Mouse (Mus musculus): ENCODE measurements around the gene Gm11127. TPM values are rescaled to one million over a fixed set of nuclear protein-coding genes. Genes with fewer than 3 reads are reported as not detected.
"Not testable (repeated sequence)": the region's sequence is repeated elsewhere in the genome, so short reads cannot be mapped to it uniquely, and the experiment has no call there.

The Gm11127 gene
- polyA plus RNA-seq, 1 experiment from 2014 or later: not detected

DNA sequence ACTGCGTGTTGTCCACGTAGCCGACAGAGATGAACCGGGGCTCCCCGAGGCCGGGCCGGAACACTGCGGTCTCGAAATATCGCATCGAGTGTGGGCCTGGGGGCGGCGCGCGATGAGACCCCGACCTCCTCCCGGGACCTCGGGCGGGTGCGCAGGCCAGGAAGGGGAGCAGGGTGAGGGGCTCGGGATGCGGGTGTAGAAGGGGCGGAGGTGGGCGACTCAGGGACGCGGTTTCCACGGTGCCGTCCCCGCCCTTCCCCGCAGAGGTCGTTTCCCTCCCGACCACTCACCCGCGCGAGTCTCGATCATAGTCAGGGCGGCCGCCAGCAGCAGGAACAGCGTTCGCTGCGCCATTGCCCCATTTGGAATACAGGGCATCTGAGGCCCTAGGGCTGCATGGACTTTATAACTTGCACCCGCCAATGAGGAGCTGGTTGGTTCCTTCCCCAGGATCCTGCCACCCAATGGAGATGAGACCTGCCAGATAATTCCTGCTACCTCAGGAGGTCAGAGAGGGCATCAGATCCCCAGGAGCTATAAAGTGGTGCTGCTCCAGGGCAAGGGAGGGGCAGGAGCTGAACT lies 25.8 kb upstream of the Gm11127 start:
- no peak; the same call in 1 of the 2 replicates for ATAC-seq

DNA sequence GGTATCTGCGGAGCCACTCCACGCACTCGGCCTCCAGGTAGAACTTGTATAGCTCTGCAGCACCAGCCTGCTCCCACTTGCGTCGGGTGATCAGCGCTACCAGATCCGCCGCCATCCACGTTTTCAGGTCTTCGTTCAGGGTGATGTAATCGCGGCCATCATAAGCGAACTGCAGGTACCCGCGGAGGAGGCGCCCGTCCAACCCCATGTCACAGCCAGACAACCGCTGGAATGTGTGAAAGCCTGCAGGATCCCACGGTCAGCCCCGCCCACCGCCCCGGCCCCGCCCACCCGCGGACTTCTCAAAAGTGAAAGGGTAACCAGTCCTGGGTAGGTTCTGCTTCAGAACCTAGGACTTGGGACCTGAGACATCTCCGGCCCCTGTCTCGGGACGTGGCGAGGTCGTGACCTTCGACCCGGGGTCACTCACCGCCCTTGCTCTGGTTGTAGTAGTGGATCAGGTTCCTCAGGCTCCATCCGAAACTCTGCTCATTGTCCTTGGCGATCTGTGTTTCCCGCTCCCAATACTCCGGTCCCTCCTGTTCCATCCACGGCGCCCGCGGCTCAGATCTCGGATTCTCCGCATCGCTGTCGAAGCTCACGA lies 25.2 kb upstream of the Gm11127 start:
- WGBS: under 1% methylated on average over 46 of the region's 46 CpGs
- peaks cover 4% of the 10 kb centered on the region; the same call in 1 of the 2 replicates for H3K27me3 ChIP-seq (replicated peaks; ENCODE audit: insufficient read depth, low read length)
- H3K9me3 ChIP-seq (ENCODE audit: low read length): no peaks in the 10 kb centered on the region
- peak overlapping the region; percentile 54 for H3K4me3 ChIP-seq (ENCODE audit: low read depth, low read length)
- H3K36me3 ChIP-seq (ENCODE audit: insufficient read depth, low read length): no peaks in the 10 kb centered on the region
- peak overlapping the region; percentile 92 for H3K4me2 ChIP-seq (replicated peaks; ENCODE audit: low read depth, low read length)
- no peak overlapping the region for H3K27ac ChIP-seq (ENCODE audit: low read length)
- DNase-seq (ENCODE audit: low spot score): peak; percentile 60
- TF ChIP-seq CTCF (IDR thresholded peaks at IDR 0.05) (no peak), EP300 (IDR thresholded peaks at IDR 0.05) (no peak)
- no peak overlapping the region for H3K9ac ChIP-seq (replicated peaks; ENCODE audit: low read depth)
- ATAC-seq: peak; percentile 81
- H3K4me1 ChIP-seq (ENCODE audit: insufficient read depth, low read depth, low read length): no peaks in the 10 kb centered on the region

More for the DNA sequence above, 25.8 kb upstream of the Gm11127 start:
- no peak overlapping the region for H3K9ac ChIP-seq (replicated peaks; ENCODE audit: low read depth)
- H3K4me2 ChIP-seq (replicated peaks; ENCODE audit: low read depth, low read length): peak overlapping the region; percentile 92
- H3K9me3 ChIP-seq (ENCODE audit: low read length): no peaks in the 10 kb centered on the region
- H3K36me3 ChIP-seq (ENCODE audit: insufficient read depth, low read length): no peaks in the 10 kb centered on the region
- TF ChIP-seq CTCF (IDR thresholded peaks at IDR 0.05) (no peak), EP300 (IDR thresholded peaks at IDR 0.05) (no peak)
- H3K27ac ChIP-seq (ENCODE audit: low read length): no peak overlapping the region
- H3K27me3 ChIP-seq (replicated peaks; ENCODE audit: insufficient read depth, low read length): peaks cover 4% of the 10 kb centered on the region; the same call in 1 of the 2 replicates
- peak overlapping the region; percentile 54 for H3K4me3 ChIP-seq (ENCODE audit: low read depth, low read length)
- H3K4me1 ChIP-seq (ENCODE audit: insufficient read depth, low read depth, low read length): no peaks in the 10 kb centered on the region
- 1% methylated on average over 40 of the region's 42 CpGs for WGBS
- DNase-seq (ENCODE audit: low spot score): no peak

DNA sequence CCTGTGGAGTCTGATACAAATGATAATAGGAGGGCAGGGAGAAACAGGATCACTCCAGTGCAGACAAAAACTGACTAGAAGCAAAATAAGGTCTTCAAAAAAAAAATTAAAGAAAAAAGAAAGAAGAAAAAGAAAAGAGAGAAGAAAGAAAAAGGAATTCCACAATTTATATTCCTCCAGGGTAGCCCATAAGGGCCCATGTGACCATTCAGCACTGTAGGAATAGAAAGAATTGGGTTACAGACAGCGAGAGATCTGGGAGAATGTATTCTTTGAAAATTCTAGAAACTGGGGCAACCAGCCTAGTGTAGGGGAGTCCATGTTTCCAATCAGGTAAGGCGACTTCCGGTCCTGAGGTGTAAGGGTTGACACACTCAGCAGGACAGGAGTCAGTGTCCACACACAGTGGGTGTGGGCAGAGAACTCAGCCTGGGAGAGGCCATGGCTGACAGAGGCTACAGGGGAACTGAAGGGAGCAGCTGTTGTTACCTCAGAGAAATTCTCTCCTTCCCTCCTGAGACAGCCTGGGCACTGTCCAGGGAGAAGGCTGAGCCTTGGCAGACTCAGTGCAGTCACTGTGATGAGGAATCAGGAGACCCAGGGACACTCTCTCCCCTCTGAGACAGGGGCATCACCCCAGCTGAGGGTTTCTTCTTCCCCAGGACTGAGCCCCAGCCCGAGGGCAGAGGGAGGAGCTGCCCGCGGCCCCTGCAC lies 24.5 kb upstream of the Gm11127 start:
- not testable (repeated sequence) for H3K4me1 ChIP-seq (ENCODE audit: insufficient read depth, low read depth, low read length); DNase-seq (ENCODE audit: low spot score)

DNA sequence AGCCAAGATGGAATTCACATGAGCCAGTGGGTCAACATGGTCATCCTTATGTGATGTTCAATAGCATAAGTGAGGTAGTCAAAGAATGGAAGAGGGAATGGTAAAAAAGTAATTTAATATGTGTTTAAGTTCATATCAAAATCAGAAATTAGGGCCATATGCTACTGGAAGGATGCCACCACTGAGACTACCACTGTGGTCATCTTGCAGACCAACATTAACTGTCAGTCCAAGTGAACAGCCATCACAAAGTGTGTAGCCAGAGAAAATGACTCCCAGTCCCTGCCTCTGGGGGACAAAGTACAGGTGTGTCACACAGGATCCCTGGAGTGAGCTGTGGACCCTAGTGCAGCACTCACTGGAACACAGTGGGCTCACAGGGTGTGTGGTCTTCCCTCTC lies 23.7 kb upstream of the Gm11127 start:
- not testable (repeated sequence) for H3K36me3 ChIP-seq (ENCODE audit: insufficient read depth, low read length); H3K4me1 ChIP-seq (ENCODE audit: insufficient read depth, low read depth, low read length); H3K9me3 ChIP-seq (ENCODE audit: low read length); H3K9ac ChIP-seq (replicated peaks; ENCODE audit: low read depth); H3K4me3 ChIP-seq (ENCODE audit: low read depth, low read length); ATAC-seq; H3K4me2 ChIP-seq (replicated peaks; ENCODE audit: low read depth, low read length); H3K27me3 ChIP-seq (replicated peaks; ENCODE audit: insufficient read depth, low read length); DNase-seq (ENCODE audit: low spot score); H3K27ac ChIP-seq (ENCODE audit: low read length)

More for the DNA sequence above, 24.5 kb upstream of the Gm11127 start:
- Histone ChIP-seq H3K4me3 (ENCODE audit: low read depth, low read length) (peak overlapping the region; percentile 54; the same call in 1 of the 2 replicates), H3K4me2 (replicated peaks; ENCODE audit: low read depth, low read length) (peak overlapping the region; percentile 92)
- ATAC-seq; H3K9ac ChIP-seq (replicated peaks; ENCODE audit: low read depth); H3K9me3 ChIP-seq (ENCODE audit: low read length); H3K27ac ChIP-seq (ENCODE audit: low read length); H3K36me3 ChIP-seq (ENCODE audit: insufficient read depth, low read length); H3K27me3 ChIP-seq (replicated peaks; ENCODE audit: insufficient read depth, low read length): not testable (repeated sequence)
- WGBS: 44% methylated on average over 3 of the region's 6 CpGs

DNA sequence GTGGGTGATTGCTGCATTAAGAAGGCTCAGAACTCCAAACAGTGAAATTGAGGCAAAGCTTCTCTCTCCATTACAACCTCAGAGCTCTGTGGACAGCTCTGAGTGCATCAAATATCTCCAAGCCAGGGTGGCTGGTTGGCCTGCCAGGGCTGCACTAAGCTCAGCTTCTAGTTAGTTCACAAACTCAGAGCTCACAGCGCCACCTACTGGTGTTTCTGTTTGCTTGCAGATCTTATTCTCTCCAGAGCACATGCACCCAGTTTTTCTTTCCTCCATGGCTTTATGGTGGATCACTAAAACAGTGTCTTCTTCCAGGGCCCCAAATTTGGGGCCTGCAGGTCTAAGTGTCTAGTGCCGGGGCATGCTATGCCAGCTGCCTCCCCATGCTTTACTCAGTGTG lies 2.7 kb upstream of the Gm11127 start:
- Histone ChIP-seq H3K4me3 (ENCODE audit: low read depth, low read length) (no peak overlapping the region), H3K4me1 (ENCODE audit: insufficient read depth, low read depth, low read length) (no peaks in the 10 kb centered on the region), H3K9me3 (ENCODE audit: low read length) (no peaks in the 10 kb centered on the region), H3K27ac (ENCODE audit: low read length) (no peak overlapping the region), H3K27me3 (replicated peaks; ENCODE audit: insufficient read depth, low read length) (no peaks in the 10 kb centered on the region), H3K4me2 (replicated peaks; ENCODE audit: low read depth, low read length) (no peak overlapping the region), H3K9ac (replicated peaks; ENCODE audit: low read depth) (no peak overlapping the region), H3K36me3 (ENCODE audit: insufficient read depth, low read length) (no peaks in the 10 kb centered on the region)
- 29% methylated on average over 2 of the region's 2 CpGs for WGBS
- peak; percentile 47; the same call in 1 of the 2 replicates for ATAC-seq
- peak; percentile 87 for DNase-seq (ENCODE audit: low spot score)
- no peak for TF ChIP-seq EP300 (IDR thresholded peaks at IDR 0.05)
- TF ChIP-seq CTCF (IDR thresholded peaks at IDR 0.05): peak; percentile 77

DNA sequence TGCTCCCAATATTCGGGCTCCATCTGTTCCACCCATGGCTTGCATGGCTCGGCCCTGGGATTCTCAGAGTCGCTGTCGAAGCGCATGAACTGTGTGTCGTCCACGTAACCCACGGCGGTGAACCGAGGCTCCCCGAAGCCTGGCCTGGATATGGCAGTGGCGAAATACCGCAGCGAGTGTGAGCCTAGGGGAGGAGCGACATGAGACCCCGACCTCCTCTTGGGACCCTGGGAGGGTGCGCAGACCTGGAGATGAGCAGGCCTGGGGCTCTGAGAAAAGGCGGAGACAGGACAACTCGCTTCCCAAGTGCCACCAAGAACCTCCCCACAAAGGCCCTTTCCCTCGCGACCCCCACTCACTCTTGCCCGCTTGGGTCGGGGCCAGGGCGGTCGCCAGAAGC lies 244 bp downstream of the Gm11127 start:
- not testable (repeated sequence) for H3K9me3 ChIP-seq (ENCODE audit: low read length); H3K27me3 ChIP-seq (replicated peaks; ENCODE audit: insufficient read depth, low read length); H3K36me3 ChIP-seq (ENCODE audit: insufficient read depth, low read length); H3K27ac ChIP-seq (ENCODE audit: low read length); DNase-seq (ENCODE audit: low spot score); H3K9ac ChIP-seq (replicated peaks; ENCODE audit: low read depth); H3K4me1 ChIP-seq (ENCODE audit: insufficient read depth, low read depth, low read length); H3K4me2 ChIP-seq (replicated peaks; ENCODE audit: low read depth, low read length); ATAC-seq; H3K4me3 ChIP-seq (ENCODE audit: low read depth, low read length)
- WGBS: 89% methylated on average over 22 of the region's 25 CpGs

Data from lung, postnatal 0 days (tissue).